Mouse (Mus musculus) gastrocnemius, postnatal 14 days (tissue): ENCODE results near the gene Gm9745. TPM values are rescaled to one million over a fixed set of nuclear protein-coding genes. Genes with fewer than 3 reads are reported as not detected.
"Not testable (repeated sequence)": the region's sequence is repeated elsewhere in the genome, so short reads cannot be mapped to it uniquely, and the experiment has no call there.

ENCODE experiments used
- DNase-seq: peaks from one replicate; pipeline ENCODE4 v3.0.0; 2021; ENCODE audit warnings: mixed read lengths
- intact Hi-C: fragments of 180-260 bp; cut with DNase I; formaldehyde crosslinking; loops from one replicate; pipeline ENCODE4 v1.15.1; 2025; ENCODE audit warnings: low total_unique reads
- long read RNA-seq, 2 experiments: library from polyadenylated mRNA; stranded (forward); transcript quantifications; one replicate each; pipeline ENCODE4 v2.0.0; 2021
- total RNA-seq, 2 experiments: library from RNA; stranded (reverse); gene quantifications; 2 replicates each; pipeline ENCODE4 v1.2.3; 2021

Gm9745 gene
- total RNA-seq: not detected
- long read RNA-seq, experiment 1: 0 reads
- long read RNA-seq, experiment 2: 0 reads

- intact Hi-C loops, DNase-seq: not testable (repeated sequence)
Observed at GRCm38 (mm10) chr13:8948131-8948530, at the start of gene Gm9745. Gm9745 (minus strand) TSS chr13:8948231.

- intact Hi-C loops: loop anchor here (5.0 to 10.0 kb wide), 2 partner anchors 95 to 112 kb away; partner anchors contain the start of genes Idi1 and Larp4b
- DNase-seq: not testable (repeated sequence)
Observed at GRCm38 (mm10) chr13:8997221-8997620, 49.2 kb upstream of the Gm9745 start.

GRCm38 (mm10) chr13:8995990-8996786, 48.2 kb upstream of the Gm9745 start, which contains the start of gene Gtpbp4:
Gtpbp4 (minus strand) TSS chr13:8996083.
- intact Hi-C loops: loop anchor here (5.0 to 10.0 kb wide), 2 partner anchors 96 to 111 kb away; partner anchors contain the start of genes Idi1 and Larp4b
- DNase-seq: peak; percentile 95

- no peak for DNase-seq
- intact Hi-C loops: loop anchor here (5.0 to 10.0 kb wide), 2 partner anchors 97 to 111 kb away; partner anchors contain the start of genes Idi1 and Larp4b
Observed at GRCm38 (mm10) chr13:8995159-8995989, 47.3 kb upstream of the Gm9745 start.

GRCm38 (mm10) chr13:8992231-8992630, 44.2 kb upstream of the Gm9745 start:
- intact Hi-C loops: loop anchor here (10.0 kb wide), 1 partner anchor 107 kb away; the partner anchor contains the start of gene Idi1

GRCm38 (mm10) chr13:8972972-8973371, 24.9 kb upstream of the Gm9745 start:
- intact Hi-C loops: no loop called here
- no peak for DNase-seq

More at GRCm38 (mm10) chr13:8992231-8992630, 44.2 kb upstream of the Gm9745 start:
- DNase-seq: no peak

GRCm38 (mm10) chr13:8972369-8972768, 24.3 kb upstream of the Gm9745 start:
- DNase-seq: no peak
- intact Hi-C loops: no loop called here

- no peak for DNase-seq
- intact Hi-C loops: no loop called here
Observed at GRCm38 (mm10) chr13:8967742-8968141, 19.7 kb upstream of the Gm9745 start.

GRCm38 (mm10) chr13:8965224-8965623, 17.2 kb upstream of the Gm9745 start:
- no peak for DNase-seq
- intact Hi-C loops: no loop called here

GRCm38 (mm10) chr13:8962266-8962665, 14.2 kb upstream of the Gm9745 start:
- intact Hi-C loops, DNase-seq: not testable (repeated sequence)

- intact Hi-C loops, DNase-seq: not testable (repeated sequence)
Observed at GRCm38 (mm10) chr13:8961128-8961888, 13.3 kb upstream of the Gm9745 start.

- DNase-seq, intact Hi-C loops: not testable (repeated sequence)
Observed at GRCm38 (mm10) chr13:8959554-8959953, 11.5 kb upstream of the Gm9745 start.

GRCm38 (mm10) chr13:8959058-8959457, 11.0 kb upstream of the Gm9745 start:
- DNase-seq, intact Hi-C loops: not testable (repeated sequence)

- DNase-seq, intact Hi-C loops: not testable (repeated sequence)
Observed at GRCm38 (mm10) chr13:8956873-8957272, 8.8 kb upstream of the Gm9745 start.

- DNase-seq, intact Hi-C loops: not testable (repeated sequence)
Observed at GRCm38 (mm10) chr13:8955127-8955526, 7.1 kb upstream of the Gm9745 start.

- DNase-seq, intact Hi-C loops: not testable (repeated sequence)
Observed at GRCm38 (mm10) chr13:8952563-8952962, 4.5 kb upstream of the Gm9745 start, which contains the start of gene Idi2. Idi2 (plus strand) TSS chr13:8952863.

GRCm38 (mm10) chr13:8943828-8944227, 4.2 kb downstream of the Gm9745 start:
- intact Hi-C loops, DNase-seq: not testable (repeated sequence)

- intact Hi-C loops, DNase-seq: not testable (repeated sequence)
Observed at GRCm38 (mm10) chr13:8941701-8942100, 6.3 kb downstream of the Gm9745 start.

GRCm38 (mm10) chr13:8941110-8941509, 6.9 kb downstream of the Gm9745 start:
- DNase-seq, intact Hi-C loops: not testable (repeated sequence)
